9 mouse cellular contexts compared by ENCODE assay signal in genomic region chr1:90369287-90369686, GRCm38 (mm10).
DNase-seq lines count a peak whose midpoint lies in the region; ATAC-seq lines count a peak whose summit lies in the region.
"Had no signal": no experiment of that assay in that cellular context is flagged by ENCODE, and none has a peak within 500 bp of the region (broad histone marks: within the 10 kb centered on the region; RNA-seq: fewer than 3 reads in every experiment).

No protein-coding gene starts in this region.

- ATAC-seq in embryonic facial prominence, embryonic 14.5 days (ENCODE audit: low read depth): no peak
- 0 out of 2 replicates have a peak, but pooled peaks have one; percentile 27 for ATAC-seq in megakaryocyte, adult 5-6 weeks (ENCODE audit: poor library complexity, severe bottlenecking)
- ATAC-seq in forebrain, embryonic 11.5 days (replicated peaks; ENCODE audit: low FRiP score): no peak
- ATAC-seq: Patski had no signal

- H3K4me2 ChIP-seq in embryonic facial prominence, embryonic 14.5 days (ENCODE audit: low read depth, low read length): no peak overlapping the region
- no peak overlapping the region for H3K4me2 ChIP-seq in forebrain, embryonic 11.5 days (ENCODE audit: low read depth, low read length, severe bottlenecking)

- H3K9me3 ChIP-seq in embryonic facial prominence, embryonic 14.5 days (ENCODE audit: control insufficient read depth, low read length): 0 out of 2 replicates have a peak, but pooled peaks cover 4% of the 10 kb centered on the region
- peaks cover 2% of the 10 kb centered on the region; the same call in 1 of the 2 replicates for H3K9me3 ChIP-seq in forebrain, embryonic 11.5 days (ENCODE audit: control insufficient read depth, low read length)

- 79% methylated on average over 2 of the region's 2 CpGs for WGBS in embryonic facial prominence, embryonic 14.5 days
- 83% methylated on average over 2 of the region's 2 CpGs for WGBS in forebrain, embryonic 11.5 days

- no peaks in the 10 kb centered on the region for H3K36me3 ChIP-seq in embryonic facial prominence, embryonic 14.5 days (ENCODE audit: control insufficient read depth, insufficient read depth, low read length)
- no peaks in the 10 kb centered on the region for H3K36me3 ChIP-seq in forebrain, embryonic 11.5 days (ENCODE audit: control insufficient read depth, insufficient read depth, low read length)

- peak; percentile 34 to 49 for DNase-seq in kidney, postnatal 4 days
- DNase-seq in kidney, postnatal 25 days: no peak
- DNase-seq in ES-CJ7 (ENCODE audit: low read depth, low spot score): peak; percentile 35
- peak; percentile 16 for DNase-seq in embryonic facial prominence, embryonic 14.5 days (ENCODE audit: low spot score)
- no peak for DNase-seq in forebrain, embryonic 11.5 days (ENCODE audit: low spot score)
- no peak for DNase-seq in cerebellum, postnatal 36 days
- DNase-seq: right cerebral cortex, postnatal 4 days had no signal

- H3K27ac ChIP-seq in embryonic facial prominence, embryonic 14.5 days (replicated peaks; ENCODE audit: low read depth, low read length): no peak overlapping the region
- no peak overlapping the region for H3K27ac ChIP-seq in forebrain, embryonic 11.5 days (ENCODE audit: low read depth, low read length)

- 0 out of 2 replicates have a peak, but pooled peaks cover 5% of the 10 kb centered on the region for H3K4me1 ChIP-seq in embryonic facial prominence, embryonic 14.5 days (ENCODE audit: control insufficient read depth, insufficient read depth, low read length)
- H3K4me1 ChIP-seq in forebrain, embryonic 11.5 days (replicated peaks; ENCODE audit: control insufficient read depth, insufficient read depth, low read length): no peaks in the 10 kb centered on the region

- H3K4me3 ChIP-seq in embryonic facial prominence, embryonic 14.5 days (ENCODE audit: low read depth, low read length): no peak overlapping the region
- no peak overlapping the region for H3K4me3 ChIP-seq in forebrain, embryonic 11.5 days (ENCODE audit: low read depth, low read length)

- no peaks in the 10 kb centered on the region for H3K27me3 ChIP-seq in embryonic facial prominence, embryonic 14.5 days (replicated peaks; ENCODE audit: control insufficient read depth, insufficient read depth, low read length)
- no peaks in the 10 kb centered on the region for H3K27me3 ChIP-seq in forebrain, embryonic 11.5 days (ENCODE audit: control insufficient read depth, insufficient read depth, low read length)
- H3K27me3 ChIP-seq: Patski had no signal

- no peak overlapping the region for H3K9ac ChIP-seq in embryonic facial prominence, embryonic 14.5 days (ENCODE audit: low read depth, low read length)
- H3K9ac ChIP-seq in forebrain, embryonic 11.5 days (ENCODE audit: low read length): no peak overlapping the region

Comparison
In these comparisons a context has a peak if more than half of its experiments do, and no peak if none do; other contexts are left out.
1. DNase-seq: peak in kidney, postnatal 4 days (2 of 2), ES-CJ7 (single experiment) and embryonic facial prominence, embryonic 14.5 days (single experiment); none in kidney, postnatal 25 days (0 of 2), forebrain, embryonic 11.5 days (single experiment) and cerebellum, postnatal 36 days (0 of 2).